Mouse (Mus musculus) stomach, postnatal 0 days (tissue): Measurements from ENCODE around the gene Rab6b. TPM values are rescaled to one million over a fixed set of nuclear protein-coding genes. Genes with fewer than 3 reads are reported as not detected.
"Not testable (repeated sequence)": the region's sequence is repeated elsewhere in the genome, so short reads cannot be mapped to it uniquely, and the experiment has no call there.

ENCODE experiments used
- ATAC-seq: fragments of 200-750 bp; cut with Nextera tagmentation; 2 replicates; pipeline ENCODE4 v1.8.0; 2017; ENCODE audit not compliant: low FRiP score, low TSS enrichment
- DNase-seq: peaks from one replicate; pipeline ENCODE4 v3.0.0-alpha.2; 2016; ENCODE audit warnings: low spot score
- H3K27ac ChIP-seq: fragments of 300-500 bp; sonication (generic); replicated peaks from 2 replicates; pipeline ENCODE4 v1.5.1; 2014; ENCODE audit warnings: mild to moderate bottlenecking, control low read depth
- H3K27me3 ChIP-seq: fragments of 300-500 bp; sonication (generic); 2 replicates; pipeline ENCODE4 v1.6.1; 2014; ENCODE audit warnings: low read length; ENCODE audit not compliant: control insufficient read depth, insufficient read depth
- H3K36me3 ChIP-seq: fragments of 300-500 bp; sonication (generic); 2 replicates; pipeline ENCODE4 v1.6.1; 2014; ENCODE audit warnings: low read length, mixed read lengths; ENCODE audit not compliant: control insufficient read depth, insufficient read depth
- H3K4me1 ChIP-seq: fragments of 300-500 bp; sonication (generic); replicated peaks from 2 replicates; pipeline ENCODE4 v1.6.1; 2014; ENCODE audit warnings: antibody characterized with exemption; ENCODE audit not compliant: control insufficient read depth, insufficient read depth
- H3K4me2 ChIP-seq: fragments of 300-500 bp; sonication (generic); replicated peaks from 2 replicates; pipeline ENCODE4 v1.6.1; 2014; ENCODE audit warnings: low read depth, mild to moderate bottlenecking, control low read depth, moderate library complexity
- H3K4me3 ChIP-seq: fragments of 300-500 bp; sonication (generic); 2 replicates; pipeline ENCODE4 v1.5.1; 2014; ENCODE audit warnings: low read depth, low read length, control low read depth
- H3K9ac ChIP-seq: fragments of 300-500 bp; sonication (generic); 2 replicates; pipeline ENCODE4 v1.6.1; 2014; ENCODE audit warnings: mild to moderate bottlenecking, low read length, control low read depth, mixed read lengths
- H3K9me3 ChIP-seq: fragments of 300-500 bp; sonication (generic); 2 replicates; pipeline ENCODE4 v1.6.1; 2016; ENCODE audit warnings: low read length; ENCODE audit not compliant: control insufficient read depth
- CTCF ChIP-seq: IDR thresholded peaks from 2 replicates; pipeline ENCODE4 v1.5.1; 2016; ENCODE audit warnings: antibody characterized with exemption, low read depth, mild to moderate bottlenecking, moderate library complexity
- EP300 ChIP-seq: optimal IDR thresholded peaks from 2 replicates; pipeline ENCODE3; 2016; ENCODE audit warnings: antibody characterized with exemption
- WGBS: fragments of 180-500 bp; shearing (Covaris S2); extraction: QIAGEN DNeasy Blood & Tissue Kit; methylation state at CpG from one replicate; pipeline ENCODE4 v1.1.7; 2014; 5-methylcytosine and 5-hydroxymethylcytosine counted together
- polyA plus RNA-seq: library from polyadenylated mRNA; unstranded; fragments of >200 nt; fragmentation: Nextera tagmentation; extraction: Ambion mirVana; gene quantifications from 2 replicates; pipeline ENCODE4 v1.2.1, GENCODE M21; 2015

Rab6b gene
- polyA plus RNA-seq, 1 experiment from 2014 or later = 4.1 TPM

DNA sequence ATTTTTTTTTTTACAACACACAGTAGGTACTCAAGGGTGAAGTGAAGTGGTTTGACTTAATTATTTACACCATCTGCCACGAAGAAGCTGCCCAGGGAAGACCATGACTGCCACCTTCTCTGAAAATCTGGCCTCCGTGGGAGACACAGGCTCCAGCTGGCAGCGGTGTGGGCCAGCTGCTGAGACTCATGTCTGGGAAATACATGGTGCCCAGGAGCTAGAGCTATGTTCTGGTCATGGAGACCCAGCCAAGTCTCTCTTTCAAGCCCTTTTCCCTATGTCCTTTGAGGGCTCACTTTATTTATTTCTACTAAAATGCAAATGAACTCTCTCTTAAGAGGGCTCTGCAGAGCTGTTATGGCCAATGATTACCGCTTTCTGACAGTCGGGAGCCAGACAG is 41.7 kb downstream of the Rab6b start:
- Histone ChIP-seq H3K4me3 (no peak overlapping the region), H3K36me3 (no peaks in the 10 kb centered on the region), H3K27ac (no peak overlapping the region), H3K4me1 (no peaks in the 10 kb centered on the region), H3K9me3 (no peaks in the 10 kb centered on the region), H3K9ac (no peak overlapping the region), H3K27me3 (no peaks in the 10 kb centered on the region), H3K4me2 (no peak overlapping the region)
- no peak for TF ChIP-seq EP300
- no peak for TF ChIP-seq CTCF
- ATAC-seq (no peak), DNase-seq (no peak)
- WGBS = 74% methylated on average over 5 of the region's 5 CpGs

GRCm38 (mm10) chr9:103154568-103154967 is 43.0 kb downstream of the Rab6b start:
- Histone ChIP-seq H3K4me1 (no peaks in the 10 kb centered on the region), H3K27me3 (no peaks in the 10 kb centered on the region), H3K4me2 (no peak overlapping the region), H3K9ac (no peak overlapping the region), H3K27ac (no peak overlapping the region), H3K9me3 (no peaks in the 10 kb centered on the region), H3K36me3 (no peaks in the 10 kb centered on the region), H3K4me3 (no peak overlapping the region)
- ATAC-seq (no peak), DNase-seq (no peak)
- 77% methylated on average over 2 of the region's 2 CpGs for WGBS
- TF ChIP-seq EP300 = no peak
- TF ChIP-seq CTCF = no peak

DNA sequence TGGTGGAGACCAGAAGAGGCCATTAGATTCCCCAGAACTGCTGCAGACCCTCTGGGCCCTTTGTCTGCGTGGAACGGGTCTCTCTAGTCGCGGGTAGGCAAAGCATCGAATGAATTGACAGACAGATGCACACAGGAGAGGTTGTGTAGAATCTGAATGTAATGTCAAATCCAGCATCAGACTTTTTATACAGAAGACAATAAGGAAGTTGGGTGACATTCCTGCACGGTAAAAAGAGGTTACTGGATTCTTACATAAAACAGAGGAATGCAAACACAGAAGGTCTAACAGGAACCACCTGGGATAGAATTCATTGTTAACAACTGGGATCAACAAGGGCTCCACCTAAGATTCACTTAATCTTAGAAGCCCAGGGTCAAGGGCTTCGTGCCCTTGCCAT is 43.6 kb downstream of the Rab6b start:
- H3K36me3 ChIP-seq, DNase-seq, H3K9ac ChIP-seq, ATAC-seq, H3K4me2 ChIP-seq, H3K9me3 ChIP-seq, H3K27me3 ChIP-seq, H3K27ac ChIP-seq, H3K4me1 ChIP-seq, H3K4me3 ChIP-seq: not testable (repeated sequence)
- WGBS = 65% methylated on average over 7 of the region's 7 CpGs

DNA sequence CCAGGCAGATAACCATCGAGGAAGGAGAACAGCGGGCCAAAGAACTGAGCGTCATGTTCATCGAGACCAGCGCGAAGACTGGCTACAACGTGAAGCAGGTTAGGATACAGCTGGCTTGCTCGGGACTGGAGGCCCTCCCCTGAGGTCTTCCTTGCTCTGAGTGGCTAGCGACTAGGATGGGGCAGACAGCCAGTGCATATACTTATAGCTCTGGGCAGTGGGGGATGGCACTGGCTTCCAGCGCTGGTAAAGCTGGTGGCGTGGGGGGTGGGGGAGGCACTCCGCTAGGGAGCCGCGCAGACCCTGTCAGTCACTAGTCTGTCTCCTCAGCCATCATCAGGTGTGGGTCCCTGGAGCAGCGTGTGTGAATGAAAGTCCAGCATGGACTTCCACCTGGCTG is 52.2 kb downstream of the Rab6b start:
- ATAC-seq (no peak), DNase-seq (no peak)
- no peak overlapping the region for H3K4me2 ChIP-seq
- H3K9ac ChIP-seq = no peak overlapping the region
- no peaks in the 10 kb centered on the region for H3K36me3 ChIP-seq
- TF ChIP-seq EP300 (no peak), CTCF (no peak)
- no peak overlapping the region for H3K27ac ChIP-seq
- no peaks in the 10 kb centered on the region for H3K27me3 ChIP-seq
- H3K4me1 ChIP-seq = no peaks in the 10 kb centered on the region
- H3K9me3 ChIP-seq = no peaks in the 10 kb centered on the region
- whole genome bisulfite sequencing = 73% methylated on average over 15 of the region's 15 CpGs
- no peak overlapping the region for H3K4me3 ChIP-seq

- WGBS = 68% methylated on average over 6 of the region's 6 CpGs
- peak; percentile 53; the same call in 1 of the 2 replicates for ATAC-seq
Observed at GRCm38 (mm10) chr9:103168046-103168445, 56.5 kb downstream of the Rab6b start.

DNA sequence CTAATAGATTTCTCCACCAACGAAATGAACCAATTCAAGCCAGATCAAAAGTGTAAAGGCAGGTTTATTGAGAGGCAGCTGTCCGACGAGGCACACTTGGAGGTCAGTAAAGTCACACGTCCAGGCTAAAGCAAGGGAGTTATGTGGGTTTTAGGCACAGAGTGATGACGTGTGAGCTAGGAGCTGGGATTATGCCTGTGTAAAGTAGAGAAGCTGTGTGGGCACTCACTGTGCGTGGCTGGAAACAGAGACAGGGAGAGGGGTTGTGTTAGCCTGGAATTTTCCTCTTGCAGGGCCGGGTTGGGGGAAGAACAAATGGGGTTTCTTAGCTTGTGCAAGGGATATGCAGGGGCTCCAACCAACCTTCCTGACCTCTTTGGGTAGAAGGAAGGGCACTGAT is 57.2 kb downstream of the Rab6b start:
- no peaks in the 10 kb centered on the region for H3K4me1 ChIP-seq
- ATAC-seq = no peak
- H3K36me3 ChIP-seq = no peaks in the 10 kb centered on the region
- H3K27ac ChIP-seq = no peak overlapping the region
- H3K4me3 ChIP-seq = no peak overlapping the region
- no peaks in the 10 kb centered on the region for H3K9me3 ChIP-seq
- TF ChIP-seq EP300 (no peak), CTCF (no peak)
- H3K9ac ChIP-seq = no peak overlapping the region
- H3K27me3 ChIP-seq = no peaks in the 10 kb centered on the region
- 63% methylated on average over 7 of the region's 7 CpGs for WGBS
- no peak overlapping the region for H3K4me2 ChIP-seq
- DNase-seq = no peak

More at GRCm38 (mm10) chr9:103168046-103168445, 56.5 kb downstream of the Rab6b start:
- H3K27ac ChIP-seq = no peak overlapping the region
- TF ChIP-seq CTCF (0 out of 2 replicates have a peak, but pooled peaks have one; percentile 17), EP300 (no peak)
- no peaks in the 10 kb centered on the region for H3K36me3 ChIP-seq
- no peak overlapping the region for H3K4me3 ChIP-seq
- H3K4me1 ChIP-seq = no peaks in the 10 kb centered on the region
- no peaks in the 10 kb centered on the region for H3K9me3 ChIP-seq
- no peaks in the 10 kb centered on the region for H3K27me3 ChIP-seq
- no peak overlapping the region for H3K9ac ChIP-seq
- DNase-seq = no peak
- H3K4me2 ChIP-seq = no peak overlapping the region
